Mouse (Mus musculus): ENCODE data around the gene Gcgr.

DNA sequence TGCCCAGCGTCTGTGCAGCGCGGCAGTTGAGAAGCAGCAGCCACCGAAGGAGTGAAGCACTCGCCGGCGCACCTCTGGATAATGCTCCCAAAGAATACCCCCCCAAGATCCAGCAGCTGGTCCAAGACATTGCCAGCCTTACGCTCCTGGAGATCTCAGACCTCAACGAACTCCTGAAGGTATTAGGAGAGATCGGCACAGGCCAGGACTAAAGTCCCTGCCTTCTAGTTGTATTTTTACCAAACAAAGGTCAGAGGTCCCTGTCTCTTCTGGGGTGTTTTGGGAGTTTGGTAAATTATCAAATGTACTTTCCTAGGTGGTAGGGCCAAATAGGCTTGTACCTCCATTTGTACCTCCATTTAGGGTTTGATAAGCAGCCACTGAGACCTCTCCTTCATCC, 45.2 kb upstream of the Gcgr start:
- TF ChIP-seq CTCF (IDR thresholded peaks at IDR 0.05) (no peak), EP300 (IDR thresholded peaks at IDR 0.05; ENCODE audit: insufficient read depth, low read depth, low read length) (no peak), POLR2A (IDR thresholded peaks at IDR 0.05; ENCODE audit: insufficient read depth, low read depth, low read length) (no peak)

All from heart, adult 2 months (tissue).